Mouse (Mus musculus) thymus, postnatal 14 days (tissue): Measurements from ENCODE around the gene Slc30a10.
A peak's percentile ranks its signal among the peaks of the same experiment; 100 is the strongest.

Experiments used
- DNase-seq: peaks from one replicate; pipeline ENCODE4 v3.0.0; 2021

Slc30a10 gene

GRCm38 (mm10) chr1:185469551-185470021, 14.9 kb downstream of the Slc30a10 start:
- DNase-seq, result no peak

GRCm38 (mm10) chr1:185472025-185472720, 17.5 kb downstream of the Slc30a10 start:
- DNase-seq, result no peak

- DNase-seq, result no peak
These were observed 18.1 kb downstream of the Slc30a10 start for GRCm38 (mm10) chr1:185472730-185473129.

- no peak for DNase-seq
These were observed 18.8 kb downstream of the Slc30a10 start for GRCm38 (mm10) chr1:185473437-185473836.

GRCm38 (mm10) chr1:185479861-185480260, 25.2 kb downstream of the Slc30a10 start:
- DNase-seq, result no peak

GRCm38 (mm10) chr1:185482001-185482761, 27.5 kb downstream of the Slc30a10 start:
- no peak for DNase-seq

- DNase-seq, result no peak
These were observed 28.1 kb downstream of the Slc30a10 start for GRCm38 (mm10) chr1:185482762-185483161.

- DNase-seq, result no peak
These were observed 28.9 kb downstream of the Slc30a10 start for GRCm38 (mm10) chr1:185483356-185484057.

GRCm38 (mm10) chr1:185484281-185484680, 29.6 kb downstream of the Slc30a10 start:
- DNase-seq, result no peak

- DNase-seq, result no peak
These were observed 35.2 kb downstream of the Slc30a10 start for GRCm38 (mm10) chr1:185489893-185490292.

GRCm38 (mm10) chr1:185490603-185491002, 36.0 kb downstream of the Slc30a10 start:
- DNase-seq, result no peak

GRCm38 (mm10) chr1:185493439-185494034, 38.9 kb downstream of the Slc30a10 start:
- no peak for DNase-seq

GRCm38 (mm10) chr1:185496791-185497460, 42.3 kb downstream of the Slc30a10 start:
- DNase-seq, result no peak

GRCm38 (mm10) chr1:185500602-185501001, 46.0 kb downstream of the Slc30a10 start:
- DNase-seq, result no peak

GRCm38 (mm10) chr1:185501801-185502340, 47.2 kb downstream of the Slc30a10 start:
- DNase-seq, result no peak

GRCm38 (mm10) chr1:185502550-185502949, 47.9 kb downstream of the Slc30a10 start:
- no peak for DNase-seq

- DNase-seq, result no peak
These were observed 54.4 kb downstream of the Slc30a10 start for GRCm38 (mm10) chr1:185509042-185509441.

GRCm38 (mm10) chr1:185511306-185511705, 56.7 kb downstream of the Slc30a10 start:
- no peak for DNase-seq

- DNase-seq, result no peak
These were observed 60.9 kb downstream of the Slc30a10 start for GRCm38 (mm10) chr1:185515526-185515979.

- no peak for DNase-seq
These were observed 61.4 kb downstream of the Slc30a10 start for GRCm38 (mm10) chr1:185516041-185516440.

- peak; percentile 12 for DNase-seq
These were observed 62.9 kb downstream of the Slc30a10 start for GRCm38 (mm10) chr1:185517566-185517965.
